Mouse (Mus musculus) activated CD4-positive, CD25-positive, alpha-beta regulatory T cell (primary cell): ENCODE data around the gene Fos. TPM values are rescaled to one million over a fixed set of nuclear protein-coding genes. Genes with fewer than 3 reads are reported as not detected.

Experiments
- polyA plus RNA-seq, 2 experiments: library from polyadenylated mRNA; unstranded; fragments of 100-300 nt; shearing (Covaris generic); gene quantifications; one replicate each; pipeline ENCODE4 v1.2.1; 2017

The Fos gene
- 10 to 100 TPM; 14.3 to 19.3 TPM for polyA plus RNA-seq

GRCm38 (mm10) chr12:85473481-85474297 lies at the start of gene Fos:
Gene Fos (plus strand): TSS chr12:85473890.

Other genes starting within 250 kb of the Fos start
- gene Mlh3, start 203.3 kb upstream of the Fos start, polyA plus RNA-seq: 10 to 100 TPM in 1 of 2 experiments, 1 to 10 TPM in 1; 8.5 to 12.7 TPM
- gene Acyp1, start 185.5 kb upstream of the Fos start, polyA plus RNA-seq: 10 to 100 TPM; 38.3 to 57.0 TPM
- gene Zc2hc1c, start 185.3 kb upstream of the Fos start, polyA plus RNA-seq: not detected
- 10 to 100 TPM; 17.2 to 22.1 TPM for gene Nek9, start 134.5 kb upstream of the Fos start, polyA plus RNA-seq
- gene Tmed10, start 99.0 kb upstream of the Fos start, polyA plus RNA-seq: 100 to 1,000 TPM; 174 to 177 TPM
- 1 to 10 TPM; 2.9 to 7.2 TPM for gene Jdp2, start 125.1 kb downstream of the Fos start, polyA plus RNA-seq
- 100 to 1,000 TPM; 274 to 278 TPM for gene Batf, start 212.8 kb downstream of the Fos start, polyA plus RNA-seq